Mouse (Mus musculus): ENCODE results near the gene Tmem108. TPM values are rescaled to one million over a fixed set of nuclear protein-coding genes. Genes with fewer than 3 reads are reported as not detected.

Tmem108 gene
- total RNA-seq, 2 experiments from 2014 or later = 39.3 to 42.5 TPM

DNA sequence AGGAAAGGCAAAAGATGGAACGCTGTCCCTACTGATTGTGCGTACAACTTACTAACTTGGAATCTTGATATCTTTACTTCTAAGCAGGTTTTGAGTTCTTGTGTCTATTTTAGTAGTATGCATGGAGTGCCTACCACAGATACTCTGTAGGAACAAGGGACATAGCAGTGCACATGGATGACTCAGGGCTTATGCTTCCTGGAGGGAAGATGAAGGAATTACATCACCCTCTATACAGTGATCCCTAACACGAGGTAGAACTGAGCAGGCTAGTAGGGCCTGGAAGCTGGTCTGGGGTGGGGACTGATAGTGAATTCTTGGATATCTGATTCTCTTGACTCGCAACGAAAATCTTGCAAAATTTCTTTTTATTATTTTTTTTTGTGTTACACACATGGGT, 185.7 kb downstream of the Tmem108 start:
- intact Hi-C loops (cut with DNase I) = no loop called here
- DNase-seq (ENCODE audit: low spot score in 2 of 2) = no peak

DNA sequence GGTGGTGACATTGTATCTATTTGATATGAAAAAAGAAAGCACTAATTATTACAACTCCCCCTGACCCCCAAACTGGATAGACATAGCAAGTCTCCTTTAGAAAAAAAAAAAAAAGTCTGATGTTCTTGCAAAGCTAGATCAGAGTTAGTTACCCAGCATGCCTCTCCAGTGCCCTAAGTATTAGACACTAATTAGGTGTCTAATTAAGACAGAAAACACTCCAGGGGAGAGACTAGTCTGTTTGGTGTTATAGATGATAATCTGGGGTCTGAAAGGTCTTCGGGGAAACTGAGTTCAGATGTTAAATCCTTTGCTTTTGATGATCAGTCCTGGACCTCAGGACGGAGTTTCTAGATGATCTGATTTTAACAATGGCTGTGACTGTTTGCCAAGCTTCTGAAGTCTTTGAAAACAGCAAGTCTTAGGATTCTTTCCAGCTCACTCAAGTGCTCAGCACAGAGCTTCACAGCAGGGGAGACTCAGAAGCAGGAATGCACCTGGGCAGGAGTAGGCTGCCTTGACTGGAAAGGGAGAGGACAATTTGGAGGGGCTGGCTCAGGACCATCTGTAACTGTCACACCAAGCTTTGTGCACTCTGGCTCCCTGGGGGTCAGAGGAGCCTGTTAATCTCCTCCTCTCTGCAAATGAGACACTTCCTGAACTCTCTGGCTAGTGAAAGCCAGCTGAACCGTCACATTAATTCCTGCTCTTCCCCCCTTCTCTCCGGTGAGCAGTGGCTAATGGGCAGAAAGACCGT, 187.5 kb downstream of the Tmem108 start:
- DNase-seq (ENCODE audit: low spot score in 2 of 2) = no peak
- intact Hi-C loops (cut with DNase I) = no loop called here

DNA sequence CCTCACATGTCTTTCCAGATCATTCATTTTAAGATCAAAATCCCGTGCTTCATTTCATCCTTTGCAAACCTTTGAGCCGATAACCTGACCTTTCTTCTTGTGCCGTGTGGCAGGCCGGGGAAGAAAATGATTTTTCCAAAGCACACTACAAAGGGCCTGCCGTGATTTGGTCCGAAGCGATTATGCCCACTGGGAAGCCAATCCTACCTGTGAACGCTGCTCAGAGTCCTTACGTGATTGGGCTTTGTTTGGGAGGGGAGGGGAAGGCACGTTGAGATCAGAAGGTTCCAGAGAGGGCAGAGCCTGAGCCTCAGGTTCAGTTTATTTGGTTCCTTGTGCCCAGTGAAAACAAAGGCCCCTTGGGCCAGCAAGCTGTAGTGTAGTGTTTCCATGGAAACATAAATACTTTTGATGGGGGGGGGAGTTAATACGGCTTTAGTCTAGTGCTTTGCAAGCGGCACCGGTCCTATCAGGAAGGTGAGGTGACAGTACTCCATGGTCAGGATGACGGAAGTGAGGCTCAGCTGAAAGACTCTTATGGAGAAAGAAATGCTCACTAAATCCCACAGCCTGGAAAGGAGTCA, 191.4 kb downstream of the Tmem108 start:
- intact Hi-C loops (cut with DNase I) = no loop called here
- DNase-seq (ENCODE audit: low spot score in 2 of 2) = no peak

DNA sequence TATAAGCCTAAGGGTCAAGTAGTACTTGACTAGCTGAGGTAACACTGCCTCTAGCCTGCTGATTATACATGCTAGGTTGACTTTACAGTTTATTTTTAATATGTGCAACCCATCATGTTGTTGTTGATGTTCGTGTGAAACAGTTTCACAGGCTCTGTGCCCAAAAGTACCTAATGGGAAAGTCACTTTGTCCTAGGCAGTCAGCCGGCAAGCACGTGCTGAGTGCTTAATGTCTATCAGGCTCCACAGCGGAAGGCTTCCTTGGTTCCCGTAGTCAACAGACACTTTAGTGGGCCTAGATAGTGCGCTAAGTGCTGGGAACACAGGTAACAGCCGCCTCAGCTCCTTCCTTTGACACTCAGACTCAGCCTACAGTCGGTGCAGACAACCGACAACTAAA, 192.7 kb downstream of the Tmem108 start:
- intact Hi-C loops (cut with DNase I) = no loop called here
- DNase-seq (ENCODE audit: low spot score in 2 of 2) = no peak

DNA sequence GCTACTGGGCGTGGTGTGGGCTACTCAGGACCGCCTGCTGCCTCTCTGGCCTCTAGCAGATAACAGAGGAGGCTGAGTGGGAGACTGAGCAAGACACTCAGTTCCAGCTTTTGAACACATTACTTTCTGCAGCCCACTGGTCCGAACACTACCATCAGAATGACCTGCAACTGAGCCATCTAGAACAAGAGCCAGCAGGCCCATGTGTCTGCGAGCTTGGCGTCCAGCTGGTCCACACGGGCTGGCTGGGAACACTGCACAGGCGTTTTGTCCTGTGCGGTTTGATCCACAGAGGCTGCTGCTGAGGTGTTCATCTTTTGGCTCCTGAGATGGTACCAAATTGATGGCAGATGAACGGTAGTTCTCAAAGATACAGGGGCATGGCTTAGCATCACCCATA, 196.5 kb downstream of the Tmem108 start:
- intact Hi-C loops (cut with DNase I) = no loop called here
- no peak for DNase-seq (ENCODE audit: low spot score in 2 of 2)

DNA sequence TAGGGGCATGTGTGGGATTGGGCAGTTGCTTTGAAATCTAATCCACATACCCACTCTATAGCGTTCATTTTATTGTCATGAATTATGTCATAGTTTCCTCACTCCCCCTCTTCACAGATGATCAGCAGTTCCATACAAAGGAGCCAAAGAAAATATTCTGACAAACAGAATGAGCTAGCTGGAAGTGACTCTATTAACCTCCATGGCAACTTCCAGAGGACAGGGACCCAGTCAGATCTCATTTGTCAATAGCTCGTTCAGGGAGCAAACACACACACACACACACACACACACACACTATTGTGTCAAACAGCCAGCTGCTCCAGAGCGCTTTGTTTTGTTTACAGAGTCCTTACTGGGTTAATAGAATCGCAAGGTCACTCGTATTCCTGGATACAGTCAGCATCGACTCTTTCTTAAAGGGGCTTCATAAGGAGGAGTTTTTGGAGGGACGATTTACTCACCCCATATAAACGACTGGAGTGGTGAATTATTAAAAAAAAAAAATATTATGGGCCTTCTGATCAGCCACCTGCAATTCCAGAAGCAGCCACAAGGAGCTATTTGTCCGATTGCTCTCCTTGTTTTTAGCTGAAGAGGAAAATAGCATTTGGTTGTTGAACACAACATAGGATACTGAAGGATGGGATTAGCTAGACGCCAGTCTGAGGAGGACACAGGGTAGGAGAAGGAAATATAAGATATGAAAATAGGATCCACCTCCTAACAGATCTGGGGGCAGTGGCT, 197.6 kb downstream of the Tmem108 start:
- intact Hi-C loops (cut with DNase I) = no loop called here

DNA sequence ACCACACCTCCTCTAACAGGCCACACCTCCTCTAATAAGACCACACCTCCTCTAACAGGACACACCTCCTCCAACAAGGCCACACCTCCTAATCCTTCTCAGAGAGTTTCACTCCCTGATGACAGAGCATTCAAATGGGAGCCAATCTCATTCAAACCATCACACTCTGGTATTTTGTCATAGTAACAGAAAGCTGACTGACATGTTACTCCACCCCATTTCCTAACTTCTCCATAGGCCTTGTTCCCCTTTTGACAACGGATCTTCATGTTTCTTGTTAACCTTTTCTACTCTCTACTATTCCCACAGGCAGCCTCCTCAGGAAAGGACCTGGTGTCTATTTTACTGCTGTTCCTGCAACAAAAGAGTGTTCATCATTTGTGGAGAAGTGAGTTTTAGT, 199.6 kb downstream of the Tmem108 start:
- DNase-seq (ENCODE audit: low spot score in 2 of 2) = no peak
- intact Hi-C loops (cut with DNase I) = no loop called here

More for the DNA sequence above, 197.6 kb downstream of the Tmem108 start:
- DNase-seq (ENCODE audit: low spot score in 2 of 2) = peak in 1 of 2 experiments; percentile 46

DNA sequence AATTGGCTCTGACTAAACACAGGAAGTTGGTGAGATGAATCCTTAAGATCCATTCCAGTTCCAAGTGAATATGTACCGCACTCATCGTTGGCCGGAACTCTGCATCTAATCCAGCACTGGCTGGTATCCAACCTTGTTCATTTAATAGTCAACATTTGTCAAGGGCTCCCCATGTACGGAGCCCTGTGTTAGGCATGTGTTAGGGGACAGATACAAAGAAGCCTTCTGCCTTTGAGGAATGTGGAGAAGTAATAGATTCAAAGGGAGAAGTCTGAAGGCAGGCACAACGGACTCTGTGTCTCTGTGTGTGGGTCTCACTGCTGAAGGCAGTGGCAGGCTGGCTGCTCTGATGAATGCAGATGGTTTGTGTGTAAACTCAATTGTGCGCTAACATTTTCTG, 202.9 kb downstream of the Tmem108 start:
- DNase-seq (ENCODE audit: low spot score in 2 of 2) = peak; percentile 38 to 58
- intact Hi-C loops (cut with DNase I) = loop anchor here (5.0 kb wide), 1 partner anchor 56 kb away; no protein-coding TSS in a partner anchor

DNA sequence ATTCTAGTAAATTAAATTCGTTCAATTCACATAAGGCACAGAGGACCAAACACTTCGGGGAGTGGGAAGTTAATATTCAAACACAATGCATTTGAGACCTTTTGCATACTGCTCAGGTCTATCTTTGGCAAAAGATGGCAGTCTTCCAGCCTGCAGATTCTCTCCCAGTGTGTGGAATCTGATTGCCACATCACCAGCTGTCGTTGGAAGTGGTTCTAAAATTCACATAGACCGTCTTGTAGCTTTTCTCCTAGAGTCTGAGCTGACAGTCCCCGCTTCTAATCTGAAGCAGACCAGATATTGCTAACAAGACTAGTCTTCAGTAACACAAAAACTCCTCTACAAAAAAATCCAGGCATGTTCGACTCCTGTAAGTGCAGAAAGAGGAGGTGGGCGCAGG, 203.4 kb downstream of the Tmem108 start:
- peak; percentile 74 to 89 for DNase-seq (ENCODE audit: low spot score in 2 of 2)
- intact Hi-C loops (cut with DNase I) = loop anchor here (5.0 kb wide), 1 partner anchor 56 kb away; no protein-coding TSS in a partner anchor

DNA sequence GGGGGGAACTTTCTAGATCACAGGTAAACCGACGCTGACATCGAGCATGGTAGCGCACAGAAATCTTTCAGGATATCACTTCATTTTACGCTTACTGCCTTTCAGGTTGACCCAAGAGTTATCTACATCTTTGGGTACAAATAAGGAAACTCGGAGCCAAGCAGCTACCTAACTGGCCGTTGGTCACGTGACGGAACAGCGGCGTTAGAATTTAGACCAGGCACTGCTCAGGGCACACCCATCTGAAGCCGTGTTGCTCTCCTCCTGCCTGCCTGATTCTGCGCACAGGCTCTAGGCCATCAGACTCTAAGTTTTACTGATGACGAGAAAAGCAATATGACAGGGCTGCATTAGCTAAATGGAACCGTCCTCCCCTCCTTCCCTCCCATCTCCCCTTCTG, 204.6 kb downstream of the Tmem108 start:
- intact Hi-C loops (cut with DNase I) = loop anchor here (5.0 kb wide), 1 partner anchor 55 kb away; no protein-coding TSS in a partner anchor
- no peak for DNase-seq (ENCODE audit: low spot score in 2 of 2)

DNA sequence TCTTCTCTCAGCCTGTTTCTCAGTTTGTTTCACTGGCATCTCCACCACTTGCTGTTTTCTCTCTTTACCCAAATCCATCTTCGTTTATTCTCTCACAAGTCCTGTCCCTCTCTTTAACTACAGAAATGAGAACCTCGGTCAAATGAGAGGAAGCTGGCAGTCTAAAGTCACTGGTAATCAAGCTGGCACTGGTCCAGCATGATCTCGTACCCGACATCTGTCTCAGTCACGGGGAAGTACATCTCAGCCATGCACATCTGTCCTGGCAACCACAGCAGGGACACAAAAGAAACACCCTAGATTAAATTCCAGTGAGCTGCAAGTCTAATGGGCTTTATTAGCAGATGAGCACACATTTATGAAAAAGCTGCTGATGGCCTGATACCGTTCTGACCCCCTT, 206.3 kb downstream of the Tmem108 start:
- intact Hi-C loops (cut with DNase I) = loop anchor here (5.0 kb wide), 1 partner anchor 53 kb away; no protein-coding TSS in a partner anchor
- no peak for DNase-seq (ENCODE audit: low spot score in 2 of 2)

DNA sequence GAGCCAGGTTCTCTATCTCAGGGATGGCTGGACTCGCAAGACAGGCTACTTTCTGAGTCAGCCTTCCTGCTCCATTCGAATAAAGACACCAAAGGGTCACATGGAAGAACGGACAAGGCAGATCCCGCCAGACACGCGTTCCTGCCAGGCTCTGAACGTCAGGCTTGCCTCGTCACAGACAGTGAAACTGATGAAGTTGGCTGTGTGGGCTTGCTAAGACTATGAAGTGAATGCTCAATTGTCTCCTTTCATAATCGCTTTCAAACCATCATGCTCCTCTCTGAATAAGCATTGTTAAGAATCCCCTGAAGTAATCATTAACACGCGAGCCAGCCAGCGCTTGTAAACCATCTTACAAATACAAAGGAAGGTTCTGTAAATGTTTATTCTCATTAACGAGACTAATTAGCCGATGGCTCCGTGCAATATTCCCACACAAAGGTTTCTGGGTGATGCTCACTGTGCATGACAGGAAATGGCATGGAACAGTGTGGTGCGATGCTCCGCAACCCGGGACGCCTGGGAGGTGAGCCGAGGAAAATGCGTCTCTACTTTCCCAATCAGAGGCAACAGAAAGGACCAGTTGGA, 210.9 kb downstream of the Tmem108 start:
- no peak for DNase-seq (ENCODE audit: low spot score in 2 of 2)
- intact Hi-C loops (cut with DNase I) = no loop called here

DNA sequence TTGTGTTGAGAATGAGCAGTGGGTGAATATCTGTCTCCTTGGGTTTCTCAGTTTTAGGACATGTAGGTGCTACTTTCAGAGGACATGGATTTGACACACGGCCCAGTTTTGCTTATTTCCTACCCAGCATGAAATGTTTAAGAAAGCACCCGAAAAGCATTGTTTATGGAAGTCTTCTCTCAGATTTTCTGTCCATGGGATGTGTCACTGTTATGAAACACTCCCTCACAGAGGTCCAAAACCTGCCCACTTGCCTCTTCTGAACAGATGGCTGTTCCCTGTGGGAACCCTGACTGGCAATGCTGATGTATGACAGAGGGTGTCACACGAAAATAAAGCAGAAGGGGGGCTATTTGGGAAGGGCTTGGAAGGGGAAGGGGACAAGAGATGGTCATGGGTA, 212.5 kb downstream of the Tmem108 start:
- DNase-seq (ENCODE audit: low spot score in 2 of 2) = peak; percentile 37 to 66
- intact Hi-C loops (cut with DNase I) = no loop called here

DNA sequence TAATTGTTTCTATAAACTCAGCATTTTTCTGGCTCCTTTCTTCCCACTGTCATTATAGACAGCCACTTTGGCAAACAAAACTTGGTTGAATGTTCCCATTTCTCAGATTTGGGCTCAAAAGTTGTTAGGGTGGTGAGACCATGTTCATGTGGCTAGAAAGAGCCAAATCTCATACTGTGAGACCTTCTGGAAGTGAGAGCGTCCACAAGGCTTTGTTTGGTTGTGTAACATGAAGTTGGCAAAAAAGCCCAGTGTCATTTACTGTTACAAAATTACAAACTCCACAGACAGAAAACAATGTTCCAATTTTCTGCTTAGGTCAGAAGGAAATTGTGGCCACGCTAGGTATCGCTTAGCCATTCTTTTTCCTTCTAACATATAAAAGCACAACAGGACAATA, 213.0 kb downstream of the Tmem108 start:
- intact Hi-C loops (cut with DNase I) = no loop called here

DNA sequence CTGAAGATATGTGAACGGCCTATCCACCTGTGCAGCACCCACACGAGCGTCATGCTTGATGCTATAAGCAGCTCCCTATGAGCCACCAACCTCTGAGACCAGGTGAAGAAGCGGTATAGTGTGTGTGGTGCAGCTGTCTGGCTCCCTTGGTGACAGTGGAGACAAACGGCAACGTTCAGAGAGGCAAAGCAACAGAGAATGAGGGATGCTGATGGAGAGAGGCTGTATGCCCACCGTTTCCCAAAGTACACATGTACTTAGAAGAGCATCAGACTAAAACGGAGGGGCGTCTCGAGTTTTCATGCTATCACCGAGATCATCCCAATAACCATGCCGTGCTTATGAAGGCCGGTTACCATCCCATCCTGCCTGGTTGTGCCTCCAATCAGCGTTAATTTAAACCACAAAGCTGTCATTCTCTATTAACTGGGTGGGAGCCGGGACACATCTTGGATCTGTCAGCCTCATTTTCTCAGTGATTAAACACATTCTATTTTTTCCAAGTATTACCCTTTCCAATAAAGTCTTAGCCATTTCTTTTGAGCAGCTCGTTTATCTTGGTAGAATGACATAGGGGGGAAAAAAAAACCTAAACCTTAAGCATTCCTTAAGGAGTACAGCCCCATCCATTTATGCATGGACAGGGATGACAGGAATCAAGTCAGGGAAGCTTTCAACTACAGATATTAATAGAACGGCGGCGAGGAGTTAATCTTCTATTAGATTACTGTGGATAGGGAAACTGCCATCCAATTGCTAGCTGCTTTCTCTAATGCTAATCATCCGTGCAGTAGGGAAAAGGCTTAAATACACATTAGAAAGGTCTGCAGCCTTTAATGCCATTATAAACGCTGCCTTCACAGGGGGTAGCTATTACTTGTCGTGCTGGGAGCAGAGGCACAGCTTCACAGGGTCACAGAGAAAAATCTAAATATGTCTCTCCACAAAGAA, 214.7 kb downstream of the Tmem108 start:
- intact Hi-C loops (cut with DNase I) = no loop called here

More for the DNA sequence above, 213.0 kb downstream of the Tmem108 start:
- DNase-seq (ENCODE audit: low spot score in 2 of 2) = no peak

DNA sequence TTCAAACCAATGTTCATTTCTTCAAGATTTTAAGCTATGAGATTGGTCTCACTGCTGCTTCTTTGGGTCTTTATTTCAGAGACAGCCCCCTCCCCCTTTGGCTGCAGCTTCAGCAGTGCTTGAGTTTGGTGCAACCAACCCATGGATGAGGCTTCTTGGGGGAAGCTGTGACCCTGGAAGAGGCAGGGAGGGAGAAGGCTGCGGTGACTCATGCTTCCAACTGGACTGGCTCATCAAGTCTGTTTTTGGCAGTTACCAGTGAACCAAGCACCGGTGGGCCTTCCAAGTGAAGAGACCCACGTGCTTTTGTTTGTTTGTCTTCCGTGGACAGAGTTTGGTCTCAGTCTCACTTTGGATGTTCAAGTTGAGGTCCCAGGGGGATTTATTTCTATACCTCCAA, 215.9 kb downstream of the Tmem108 start:
- DNase-seq (ENCODE audit: low spot score in 2 of 2) = no peak
- intact Hi-C loops (cut with DNase I) = no loop called here

More for the DNA sequence above, 214.7 kb downstream of the Tmem108 start:
- no peak for DNase-seq (ENCODE audit: low spot score in 2 of 2)

DNA sequence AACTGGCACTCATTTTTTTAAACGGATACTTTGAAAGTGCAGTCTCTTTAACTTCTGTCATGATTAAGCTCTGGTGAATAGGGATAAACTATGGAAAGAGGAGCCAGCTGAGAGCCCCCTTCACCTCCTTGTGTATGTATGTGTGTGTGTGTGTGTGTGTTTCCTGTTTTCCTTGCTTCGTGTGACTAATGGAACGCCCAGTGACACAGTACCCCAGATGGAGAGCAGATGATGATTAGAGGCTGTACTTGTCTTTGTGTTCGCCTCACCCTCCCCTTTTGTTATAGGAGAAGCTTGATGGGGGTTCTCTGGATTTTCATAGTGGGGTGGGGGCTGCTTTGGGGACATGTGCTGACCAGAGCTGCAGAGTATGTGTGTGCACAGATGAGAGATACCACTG, 216.4 kb downstream of the Tmem108 start:
- DNase-seq (ENCODE audit: low spot score in 2 of 2) = no peak
- intact Hi-C loops (cut with DNase I) = no loop called here

DNA sequence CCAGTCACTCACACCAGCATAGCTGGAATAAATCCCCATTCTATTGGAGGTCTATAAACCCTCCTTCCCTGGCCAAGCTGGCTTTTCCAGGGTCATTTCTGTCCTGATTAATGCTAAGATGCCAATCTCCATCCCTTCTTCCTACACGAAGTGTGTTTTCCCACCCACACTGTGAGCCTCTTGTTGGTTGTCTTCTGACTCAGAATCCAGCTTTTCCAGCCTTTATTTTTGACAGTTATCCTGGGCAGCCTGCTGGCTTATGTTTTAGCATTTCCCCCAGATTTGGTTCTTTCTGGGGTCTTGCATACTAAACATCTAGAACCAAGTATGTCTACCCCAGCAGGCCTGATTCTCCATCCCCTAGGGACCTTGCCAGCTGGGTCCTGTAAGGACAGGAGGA, 217.0 kb downstream of the Tmem108 start:
- no peak for DNase-seq (ENCODE audit: low spot score in 2 of 2)
- intact Hi-C loops (cut with DNase I) = no loop called here

DNA sequence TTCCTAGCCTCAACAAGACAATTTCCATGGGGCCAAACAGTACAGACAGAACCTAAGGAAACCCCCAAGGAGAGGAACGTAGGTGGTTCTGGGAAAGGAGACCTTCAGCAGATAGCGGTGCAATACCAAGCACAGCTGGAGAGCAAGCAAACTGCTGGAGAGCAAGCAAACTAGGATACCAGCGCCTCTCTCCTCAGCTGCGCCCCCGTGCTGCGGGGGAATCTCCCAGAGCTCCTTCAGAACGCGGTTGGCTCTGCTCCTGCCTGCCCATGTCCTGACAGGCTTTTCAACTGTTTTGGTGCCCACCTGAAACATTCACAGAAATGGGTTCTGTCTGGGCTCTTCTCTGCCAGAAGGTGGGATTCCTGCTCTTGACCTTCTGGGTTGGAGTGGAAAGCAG, 221.1 kb downstream of the Tmem108 start:
- DNase-seq (ENCODE audit: low spot score in 2 of 2) = no peak
- intact Hi-C loops (cut with DNase I) = no loop called here

Measured in left cerebral cortex, postnatal 14 days (tissue).